Mouse (Mus musculus): ENCODE data around the gene Alg11. TPM values are rescaled to one million over a fixed set of nuclear protein-coding genes. Genes with fewer than 3 reads are reported as not detected.
A peak's percentile ranks its signal among the peaks of the same experiment; 100 is the strongest.

Alg11 gene
- polyA plus RNA-seq, 1 experiment from 2014 or later, result 34.6 TPM

- 72% methylated on average over 12 of the region's 12 CpGs for WGBS
- DNase-seq (ENCODE audit: extremely low spot score, low spot score), result no peak
- Histone ChIP-seq H3K27me3 (ENCODE audit: poor library complexity, severe bottlenecking) (peaks cover 13% of the 10 kb centered on the region), H3K36me3 (replicated peaks) (no peaks in the 10 kb centered on the region), H3K27ac (no peak overlapping the region), H3K9me3 (no peaks in the 10 kb centered on the region), H3K4me1 (peaks cover 23% of the 10 kb centered on the region), H3K4me3 (no peak overlapping the region)
Measured at GRCm38 (mm10) chr8:22043706-22044105, 16.8 kb upstream of the Alg11 start.

- Histone ChIP-seq H3K4me1 (peaks cover 9% of the 10 kb centered on the region; the same call in 1 of the 2 replicates), H3K4me3 (no peak overlapping the region), H3K9me3 (no peaks in the 10 kb centered on the region), H3K27ac (no peak overlapping the region), H3K36me3 (replicated peaks) (no peaks in the 10 kb centered on the region), H3K27me3 (ENCODE audit: poor library complexity, severe bottlenecking) (no peaks in the 10 kb centered on the region)
- DNase-seq (ENCODE audit: extremely low spot score, low spot score), result peak; percentile 29
- WGBS, result 74% methylated on average over 2 of the region's 2 CpGs
Measured at GRCm38 (mm10) chr8:22047699-22048464, 12.6 kb upstream of the Alg11 start.

- peaks cover 31% of the 10 kb centered on the region for H3K27me3 ChIP-seq (ENCODE audit: poor library complexity, severe bottlenecking)
- 90% methylated on average over 12 of the region's 12 CpGs for WGBS
- H3K36me3 ChIP-seq (replicated peaks), result no peaks in the 10 kb centered on the region
Measured at GRCm38 (mm10) chr8:22054674-22055491, 5.6 kb upstream of the Alg11 start.

DNA sequence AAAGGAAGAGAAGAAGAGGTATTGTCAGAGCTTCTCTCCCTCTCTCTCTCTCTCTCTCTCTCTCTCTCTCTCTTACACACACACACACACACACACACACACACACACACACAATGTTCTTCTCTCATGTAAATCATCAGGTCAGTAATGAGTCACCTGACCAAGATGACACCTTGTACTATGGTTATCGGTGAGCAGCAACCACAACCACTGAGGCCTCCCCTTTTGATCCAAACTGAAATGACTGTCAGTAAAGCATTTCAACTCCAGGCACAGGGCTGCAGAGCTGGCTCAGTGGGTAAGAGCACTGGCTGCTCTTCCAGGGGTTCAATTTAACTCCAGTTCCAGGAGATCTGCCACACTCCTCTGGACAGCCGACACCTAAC lies 5.0 kb upstream of the Alg11 start:
- WGBS, result 97% methylated on average over 2 of the region's 2 CpGs
- Histone ChIP-seq H3K36me3 (replicated peaks) (no peaks in the 10 kb centered on the region), H3K27ac (no peak overlapping the region), H3K4me3 (no peak overlapping the region), H3K27me3 (ENCODE audit: poor library complexity, severe bottlenecking) (peaks cover 31% of the 10 kb centered on the region), H3K4me1 (peaks cover 14% of the 10 kb centered on the region), H3K9me3 (no peaks in the 10 kb centered on the region)
- DNase-seq (ENCODE audit: extremely low spot score, low spot score), result no peak

More at GRCm38 (mm10) chr8:22054674-22055491, 5.6 kb upstream of the Alg11 start:
- Histone ChIP-seq H3K27ac (no peak overlapping the region), H3K4me1 (peaks cover 14% of the 10 kb centered on the region), H3K4me3 (no peak overlapping the region), H3K9me3 (no peaks in the 10 kb centered on the region)
- DNase-seq (ENCODE audit: extremely low spot score, low spot score), result no peak

- DNase-seq (ENCODE audit: extremely low spot score, low spot score), result no peak
- peaks cover 23% of the 10 kb centered on the region for H3K4me1 ChIP-seq
- 85% methylated on average over 3 of the region's 3 CpGs for WGBS
- peaks cover 31% of the 10 kb centered on the region for H3K27me3 ChIP-seq (ENCODE audit: poor library complexity, severe bottlenecking)
- H3K9me3 ChIP-seq, result no peaks in the 10 kb centered on the region
- peaks cover under 1% of the 10 kb centered on the region; the same call in 1 of the 2 replicates for H3K36me3 ChIP-seq (replicated peaks)
- H3K4me3 ChIP-seq, result no peak overlapping the region
- no peak overlapping the region for H3K27ac ChIP-seq
Measured at GRCm38 (mm10) chr8:22056850-22057249, 3.7 kb upstream of the Alg11 start.

- no peak for DNase-seq (ENCODE audit: extremely low spot score, low spot score)
- Histone ChIP-seq H3K27me3 (ENCODE audit: poor library complexity, severe bottlenecking) (peaks cover 31% of the 10 kb centered on the region), H3K9me3 (no peaks in the 10 kb centered on the region), H3K36me3 (replicated peaks) (peaks cover 16% of the 10 kb centered on the region), H3K27ac (no peak overlapping the region), H3K4me1 (peaks cover 24% of the 10 kb centered on the region), H3K4me3 (no peak overlapping the region)
- 79% methylated on average over 9 of the region's 9 CpGs for WGBS
Measured at GRCm38 (mm10) chr8:22058368-22058767, 2.2 kb upstream of the Alg11 start.

GRCm38 (mm10) chr8:22059153-22059738 lies 1.3 kb upstream of the Alg11 start:
- WGBS, result 39% methylated on average over 11 of the region's 11 CpGs
- no peak for DNase-seq (ENCODE audit: extremely low spot score, low spot score)
- peaks cover 24% of the 10 kb centered on the region for H3K4me1 ChIP-seq
- H3K9me3 ChIP-seq, result no peaks in the 10 kb centered on the region
- peak overlapping the region; percentile 86 for H3K27ac ChIP-seq
- H3K27me3 ChIP-seq (ENCODE audit: poor library complexity, severe bottlenecking), result peaks cover 31% of the 10 kb centered on the region
- H3K4me3 ChIP-seq, result peak overlapping the region; percentile 72
- peaks cover 25% of the 10 kb centered on the region for H3K36me3 ChIP-seq (replicated peaks)

GRCm38 (mm10) chr8:22059821-22060445 lies 588 bp upstream of the Alg11 start, which contains the start of gene Atp7b:
TSS of gene Atp7b (minus strand) at chr8:22060305.
- Histone ChIP-seq H3K9me3 (no peaks in the 10 kb centered on the region), H3K4me3 (peak within 1 kb of the TSS; percentile 72), H3K27me3 (ENCODE audit: poor library complexity, severe bottlenecking) (peaks cover 31% of the 10 kb centered on the region), H3K27ac (peak within 1 kb of the TSS; percentile 86), H3K36me3 (replicated peaks) (peaks cover 32% of the 10 kb centered on the region), H3K4me1 (peaks cover 24% of the 10 kb centered on the region)
- DNase-seq (ENCODE audit: extremely low spot score, low spot score), result no peak
- under 1% methylated on average over 45 of the region's 46 CpGs for WGBS

GRCm38 (mm10) chr8:22061126-22061525 lies 605 bp downstream of the Alg11 start:
- H3K9me3 ChIP-seq, result peaks cover 7% of the 10 kb centered on the region; the same call in 1 of the 2 replicates
- 15% methylated on average over 3 of the region's 3 CpGs for WGBS
- peak overlapping the region; percentile 86; the same call in 1 of the 2 replicates for H3K27ac ChIP-seq
- peaks cover 24% of the 10 kb centered on the region for H3K4me1 ChIP-seq
- DNase-seq (ENCODE audit: extremely low spot score, low spot score), result no peak
- peaks cover 31% of the 10 kb centered on the region for H3K27me3 ChIP-seq (ENCODE audit: poor library complexity, severe bottlenecking)
- peaks cover 43% of the 10 kb centered on the region for H3K36me3 ChIP-seq (replicated peaks)
- H3K4me3 ChIP-seq, result peak overlapping the region; percentile 72

- Histone ChIP-seq H3K27me3 (ENCODE audit: poor library complexity, severe bottlenecking) (no peaks in the 10 kb centered on the region), H3K9me3 (no peaks in the 10 kb centered on the region), H3K4me3 (no peak overlapping the region), H3K36me3 (replicated peaks) (no peaks in the 10 kb centered on the region), H3K27ac (no peak overlapping the region), H3K4me1 (no peaks in the 10 kb centered on the region)
- DNase-seq (ENCODE audit: extremely low spot score, low spot score), result no peak
- WGBS, result 89% methylated on average over 9 of the region's 9 CpGs
Measured at GRCm38 (mm10) chr8:22079313-22080007, 18.9 kb downstream of the Alg11 start.

GRCm38 (mm10) chr8:22089226-22089625 lies 28.7 kb downstream of the Alg11 start:
- no peak for DNase-seq (ENCODE audit: extremely low spot score, low spot score)
- Histone ChIP-seq H3K27me3 (ENCODE audit: poor library complexity, severe bottlenecking) (no peaks in the 10 kb centered on the region), H3K9me3 (no peaks in the 10 kb centered on the region), H3K36me3 (replicated peaks) (no peaks in the 10 kb centered on the region), H3K4me1 (no peaks in the 10 kb centered on the region), H3K4me3 (no peak overlapping the region), H3K27ac (no peak overlapping the region)
- 92% methylated on average over 4 of the region's 4 CpGs for WGBS

DNA sequence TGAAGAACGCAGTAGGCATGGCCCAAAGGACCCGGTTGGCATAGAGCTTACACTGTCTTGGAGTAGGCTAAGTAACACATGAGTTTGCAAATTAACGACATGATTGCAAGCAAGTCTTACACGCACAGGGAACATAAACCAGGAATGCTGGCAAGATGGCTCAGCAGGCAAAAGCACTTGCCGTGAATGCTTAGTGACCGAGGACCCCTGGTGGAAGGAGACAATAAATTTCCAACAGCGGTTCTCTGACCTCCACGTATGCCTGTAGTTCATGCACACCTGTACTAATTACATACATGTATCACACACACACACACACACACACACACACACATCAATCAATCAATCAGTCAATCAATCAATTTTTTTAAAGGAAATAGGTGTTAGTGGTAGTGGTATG lies 31.0 kb downstream of the Alg11 start:
- Histone ChIP-seq H3K9me3 (no peaks in the 10 kb centered on the region), H3K4me1 (no peaks in the 10 kb centered on the region), H3K36me3 (replicated peaks) (no peaks in the 10 kb centered on the region), H3K27ac (no peak overlapping the region), H3K4me3 (no peak overlapping the region), H3K27me3 (ENCODE audit: poor library complexity, severe bottlenecking) (no peaks in the 10 kb centered on the region)
- WGBS, result 54% methylated on average over 8 of the region's 8 CpGs
- peak; percentile 16 for DNase-seq (ENCODE audit: extremely low spot score, low spot score)
